Mouse (Mus musculus): Measurements from ENCODE around the gene Slc12a1.

DNA sequence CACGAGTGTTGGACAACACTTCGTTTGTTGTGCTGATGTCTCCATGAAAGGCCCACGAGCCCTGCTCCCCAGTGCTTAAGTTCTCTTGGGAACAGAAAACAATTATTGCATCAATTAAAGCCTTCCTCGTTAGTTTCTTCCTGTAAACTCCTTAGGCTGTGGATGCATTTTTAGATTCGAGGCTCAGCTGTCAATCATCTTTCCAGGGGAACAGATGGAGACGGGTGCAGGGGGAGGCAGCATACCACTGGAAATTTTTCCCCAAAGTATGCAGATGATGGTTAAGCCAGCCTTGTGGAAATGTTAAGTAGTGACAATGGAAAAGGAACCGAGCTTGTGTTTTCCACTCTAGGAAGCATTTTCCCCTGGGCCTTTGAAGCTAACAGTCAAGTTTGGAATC, 44.5 kb downstream of the Slc12a1 start:
- no peak for TF ChIP-seq CTCF (IDR thresholded peaks at IDR 0.05; ENCODE audit: insufficient read depth, low read depth, low read length)
- TF ChIP-seq POLR2A (IDR thresholded peaks at IDR 0.05; ENCODE audit: insufficient read depth, low read depth, low read length), result no peak

Data from olfactory bulb, adult 2 months (tissue).